Mouse (Mus musculus) Muller cell, postnatal 12 days (primary cell): ENCODE results near the gene Ano8.

Experiments used
- DNase-seq: peaks from one replicate; pipeline ENCODE4 v3.0.0-alpha.2; 2015; ENCODE audit errors: inconsistent ontology term

Ano8 gene

GRCm38 (mm10) chr8:71498816-71499690 is 13.3 kb upstream of the Ano8 start:
- DNase-seq, result no peak

- no peak for DNase-seq
Measured at GRCm38 (mm10) chr8:71497881-71498501, 12.2 kb upstream of the Ano8 start.

GRCm38 (mm10) chr8:71497077-71497645 is 11.4 kb upstream of the Ano8 start:
- no peak for DNase-seq

- DNase-seq, result peak; percentile 98
Measured at GRCm38 (mm10) chr8:71496481-71496880, 10.7 kb upstream of the Ano8 start.

- DNase-seq, result no peak
Measured at GRCm38 (mm10) chr8:71495811-71496210, 10.0 kb upstream of the Ano8 start.

GRCm38 (mm10) chr8:71495039-71495438 is 9.3 kb upstream of the Ano8 start:
- peak; percentile 88 for DNase-seq

GRCm38 (mm10) chr8:71488454-71488853 is 2.7 kb upstream of the Ano8 start:
- peak; percentile 95 for DNase-seq

- DNase-seq, result peak; percentile 88
Measured at GRCm38 (mm10) chr8:71487691-71488445, 2.1 kb upstream of the Ano8 start, which contains the start of gene Gtpbp3. Gene Gtpbp3, plus strand, starts transcription at chr8:71488103.

- no peak for DNase-seq
Measured at GRCm38 (mm10) chr8:71486136-71486529, 370 bp upstream of the Ano8 start.

GRCm38 (mm10) chr8:71484736-71485135 is 1.0 kb downstream of the Ano8 start:
- no peak for DNase-seq

GRCm38 (mm10) chr8:71483932-71484331 is 1.8 kb downstream of the Ano8 start:
- no peak for DNase-seq

GRCm38 (mm10) chr8:71478943-71479342 is 6.8 kb downstream of the Ano8 start:
- DNase-seq, result no peak

- no peak for DNase-seq
Measured at GRCm38 (mm10) chr8:71477196-71477845, 8.4 kb downstream of the Ano8 start.

- peak; percentile 87 for DNase-seq
Measured at GRCm38 (mm10) chr8:71476099-71476940, 9.4 kb downstream of the Ano8 start.

- peak; percentile 16 for DNase-seq
Measured at GRCm38 (mm10) chr8:71475702-71476075, 10.1 kb downstream of the Ano8 start.

- DNase-seq, result no peak
Measured at GRCm38 (mm10) chr8:71474785-71475701, 10.7 kb downstream of the Ano8 start.

- DNase-seq, result no peak
Measured at GRCm38 (mm10) chr8:71474344-71474743, 11.4 kb downstream of the Ano8 start.

GRCm38 (mm10) chr8:71472601-71473386 is 13.0 kb downstream of the Ano8 start:
- no peak for DNase-seq

- no peak for DNase-seq
Measured at GRCm38 (mm10) chr8:71471861-71472260, 13.9 kb downstream of the Ano8 start.
